Mouse (Mus musculus): ENCODE data around the gene Thap3. TPM values are rescaled to one million over a fixed set of nuclear protein-coding genes. Genes with fewer than 3 reads are reported as not detected.

The Thap3 gene
- polyA plus RNA-seq, 1 experiment from 2014 or later: 42.4 TPM

DNA sequence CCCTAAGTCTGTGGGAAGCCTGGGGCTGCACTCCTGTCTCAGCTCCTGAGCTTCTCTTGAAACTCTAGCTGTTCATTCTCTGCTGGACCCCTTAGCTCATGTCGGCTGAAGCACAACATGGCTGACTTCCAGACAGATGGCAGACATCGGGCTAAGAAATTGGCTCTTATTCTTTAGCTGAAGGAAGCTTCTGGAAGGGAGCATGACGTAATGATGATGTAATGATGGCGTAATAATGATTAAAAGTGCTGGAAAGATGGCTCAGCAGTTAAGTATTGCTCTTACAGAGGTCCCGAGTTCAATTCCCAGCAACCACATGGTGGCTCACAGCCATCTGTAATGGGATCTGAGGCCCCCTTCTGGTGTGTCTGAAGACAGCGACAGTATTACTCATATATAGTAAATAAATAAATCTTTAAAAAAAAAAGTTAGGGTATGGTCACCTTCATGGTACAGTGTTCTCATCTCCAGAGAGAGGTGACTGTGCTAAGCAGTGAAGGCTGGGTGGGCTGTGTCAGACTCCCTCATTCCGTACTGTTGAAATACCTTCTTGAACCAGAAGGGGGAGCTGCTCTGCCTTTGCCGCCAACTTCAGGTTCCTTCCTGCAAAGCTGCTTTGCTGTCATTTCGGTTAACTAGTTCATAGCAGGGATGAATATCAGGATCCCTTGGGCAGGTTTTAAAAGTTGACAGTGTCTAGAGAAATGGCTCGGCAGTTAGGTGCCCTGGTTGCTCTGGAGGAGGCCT lies 16.4 kb downstream of the Thap3 start:
- no peak overlapping the region for H3K9ac ChIP-seq (replicated peaks; ENCODE audit: low read length)
- H3K36me3 ChIP-seq (ENCODE audit: insufficient read depth, low read length): peaks cover 37% of the 10 kb centered on the region
- 62% methylated on average over 10 of the region's 10 CpGs for WGBS
- H3K27me3 ChIP-seq (ENCODE audit: insufficient read depth, low read length): no peaks in the 10 kb centered on the region
- peaks cover 18% of the 10 kb centered on the region for H3K4me1 ChIP-seq (ENCODE audit: insufficient read depth, low read length)
- ATAC-seq (ENCODE audit: low FRiP score, low TSS enrichment): no peak
- H3K4me2 ChIP-seq (replicated peaks; ENCODE audit: low read depth, low read length): no peak overlapping the region
- H3K4me3 ChIP-seq (ENCODE audit: low read length): no peak overlapping the region
- no peaks in the 10 kb centered on the region for H3K9me3 ChIP-seq (ENCODE audit: low read length)
- H3K27ac ChIP-seq (ENCODE audit: low read length): no peak overlapping the region

DNA sequence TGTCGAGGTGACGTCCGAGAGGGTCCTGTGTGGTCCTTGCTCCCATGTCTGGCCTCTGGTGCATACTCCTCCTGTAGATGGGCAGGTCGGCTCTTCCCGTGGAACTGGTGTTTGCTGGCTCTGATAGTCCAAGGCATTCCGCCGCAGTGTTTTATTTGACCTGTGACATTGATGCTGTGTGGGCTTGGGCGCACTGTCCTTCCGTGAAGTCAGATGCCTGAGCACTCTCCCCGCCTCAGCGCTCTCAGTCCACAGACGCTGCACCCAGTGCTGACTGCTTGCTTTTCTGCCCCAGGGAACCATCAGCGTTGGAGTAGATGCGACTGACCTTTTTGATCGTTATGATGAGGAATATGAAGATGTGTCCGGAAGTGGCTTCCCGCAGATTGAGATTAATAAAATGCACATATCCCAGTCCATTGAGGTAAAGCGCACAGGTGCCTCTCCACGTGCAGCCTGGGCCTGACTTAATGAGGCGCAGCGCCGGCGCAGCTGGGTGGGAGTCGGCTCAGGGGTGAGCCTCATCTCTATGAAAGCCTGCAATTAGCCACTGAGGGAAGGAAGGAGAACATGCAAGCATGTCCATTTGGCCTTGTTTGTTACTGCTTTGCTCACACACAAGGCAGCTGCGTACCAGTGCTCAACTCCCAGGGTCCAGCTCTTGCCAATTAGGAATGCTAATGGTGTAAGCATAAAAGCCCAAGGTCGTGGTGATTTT lies 20.4 kb downstream of the Thap3 start:
- peak overlapping the region; percentile 78 for H3K27ac ChIP-seq (ENCODE audit: low read length)
- H3K36me3 ChIP-seq (ENCODE audit: insufficient read depth, low read length): peaks cover 33% of the 10 kb centered on the region
- WGBS: 49% methylated on average over 26 of the region's 26 CpGs
- no peak overlapping the region for H3K4me3 ChIP-seq (ENCODE audit: low read length)
- H3K4me2 ChIP-seq (replicated peaks; ENCODE audit: low read depth, low read length): peak overlapping the region; percentile 12; the same call in 1 of the 2 replicates
- H3K9me3 ChIP-seq (ENCODE audit: low read length): no peaks in the 10 kb centered on the region
- no peaks in the 10 kb centered on the region for H3K27me3 ChIP-seq (ENCODE audit: insufficient read depth, low read length)
- H3K9ac ChIP-seq (replicated peaks; ENCODE audit: low read length): peak overlapping the region; percentile 31; the same call in 1 of the 2 replicates
- peaks cover 18% of the 10 kb centered on the region for H3K4me1 ChIP-seq (ENCODE audit: insufficient read depth, low read length)
- peak; percentile 69; the same call in 1 of the 2 replicates for ATAC-seq (ENCODE audit: low FRiP score, low TSS enrichment)

DNA sequence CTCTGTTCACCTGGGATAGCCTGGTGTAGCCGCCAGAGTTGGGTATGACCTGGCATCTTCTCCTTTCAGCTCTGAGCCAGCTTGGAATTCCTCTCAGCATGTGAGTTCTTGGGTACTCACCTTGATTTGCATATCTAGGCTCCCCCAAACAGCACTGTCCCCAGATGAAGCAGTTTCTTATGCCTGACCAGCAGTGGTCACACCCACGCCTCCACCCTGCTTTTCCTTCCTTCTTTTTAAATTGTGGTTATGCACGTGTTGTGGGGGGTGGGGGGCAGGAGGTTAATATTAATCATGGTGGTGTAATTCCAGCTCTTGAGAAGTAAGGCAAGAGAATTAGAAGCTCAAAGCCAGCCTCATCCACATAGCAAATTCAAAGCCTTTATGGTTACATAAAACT lies 26.0 kb downstream of the Thap3 start:
- Histone ChIP-seq H3K4me2 (replicated peaks; ENCODE audit: low read depth, low read length) (no peak overlapping the region), H3K4me3 (ENCODE audit: low read length) (no peak overlapping the region), H3K36me3 (ENCODE audit: insufficient read depth, low read length) (peaks cover 35% of the 10 kb centered on the region), H3K9ac (replicated peaks; ENCODE audit: low read length) (no peak overlapping the region), H3K4me1 (ENCODE audit: insufficient read depth, low read length) (peaks cover 2% of the 10 kb centered on the region), H3K27me3 (ENCODE audit: insufficient read depth, low read length) (no peaks in the 10 kb centered on the region), H3K27ac (ENCODE audit: low read length) (no peak overlapping the region), H3K9me3 (ENCODE audit: low read length) (no peaks in the 10 kb centered on the region)
- 67% methylated on average over 3 of the region's 3 CpGs for WGBS
- ATAC-seq (ENCODE audit: low FRiP score, low TSS enrichment): no peak

DNA sequence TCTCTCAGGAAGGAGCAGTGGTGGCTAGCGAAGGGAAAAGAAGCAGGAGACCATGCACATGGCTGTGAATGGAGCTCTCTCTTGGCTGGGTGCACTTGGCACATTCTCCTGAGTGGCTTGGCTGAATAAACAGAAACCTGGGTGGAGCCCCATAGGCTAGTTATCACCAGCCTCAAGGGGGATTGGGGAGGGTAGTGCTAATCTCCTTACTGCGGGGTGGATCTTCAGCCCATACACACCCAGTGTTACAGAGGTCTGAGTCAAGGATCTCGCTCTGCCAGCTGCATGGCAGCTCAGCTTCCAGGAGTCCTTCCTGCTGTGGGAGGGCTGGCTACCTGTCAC lies 28.3 kb downstream of the Thap3 start:
- no peak overlapping the region for H3K9ac ChIP-seq (replicated peaks; ENCODE audit: low read length)
- H3K4me2 ChIP-seq (replicated peaks; ENCODE audit: low read depth, low read length): no peak overlapping the region
- no peaks in the 10 kb centered on the region for H3K9me3 ChIP-seq (ENCODE audit: low read length)
- H3K36me3 ChIP-seq (ENCODE audit: insufficient read depth, low read length): peaks cover 42% of the 10 kb centered on the region
- H3K4me1 ChIP-seq (ENCODE audit: insufficient read depth, low read length): no peaks in the 10 kb centered on the region
- H3K27me3 ChIP-seq (ENCODE audit: insufficient read depth, low read length): no peaks in the 10 kb centered on the region
- no peak overlapping the region for H3K27ac ChIP-seq (ENCODE audit: low read length)
- WGBS: 93% methylated on average over 3 of the region's 3 CpGs
- H3K4me3 ChIP-seq (ENCODE audit: low read length): no peak overlapping the region
- peak; percentile 27; the same call in 1 of the 2 replicates for ATAC-seq (ENCODE audit: low FRiP score, low TSS enrichment)

DNA sequence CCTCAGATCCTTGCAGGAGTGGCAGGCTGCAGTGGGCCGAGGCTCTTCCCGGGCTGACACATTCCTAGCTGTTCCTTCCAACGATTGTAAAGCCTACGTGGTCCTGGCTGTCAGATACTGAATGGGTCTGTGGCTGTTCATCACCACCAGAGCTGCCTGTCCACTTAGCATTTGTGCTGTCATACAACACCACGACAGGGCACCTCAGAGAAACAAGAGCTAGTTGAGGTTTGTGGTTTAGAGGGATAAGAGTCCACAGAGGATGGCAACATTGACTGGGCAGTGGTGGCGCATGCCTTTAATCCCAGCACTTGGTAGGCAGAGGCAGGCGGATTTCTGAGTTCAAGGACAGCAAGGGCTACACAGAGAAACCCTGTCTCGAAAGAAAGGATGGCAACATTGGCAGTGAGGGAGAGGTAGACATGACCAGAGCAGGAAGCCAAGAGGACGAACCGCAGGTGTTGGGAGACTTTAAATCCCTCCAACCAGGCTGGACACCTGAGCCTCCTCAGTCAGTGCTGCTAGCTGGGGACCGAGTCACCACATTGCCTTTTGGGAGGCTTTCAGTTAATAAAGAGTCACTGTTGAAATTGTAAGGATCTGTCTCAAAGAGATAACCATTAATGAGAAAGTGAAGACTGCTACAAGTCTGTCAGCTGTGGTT lies 28.8 kb downstream of the Thap3 start:
- 90% methylated on average over 11 of the region's 11 CpGs for WGBS
- H3K9ac ChIP-seq (replicated peaks; ENCODE audit: low read length): no peak overlapping the region

DNA sequence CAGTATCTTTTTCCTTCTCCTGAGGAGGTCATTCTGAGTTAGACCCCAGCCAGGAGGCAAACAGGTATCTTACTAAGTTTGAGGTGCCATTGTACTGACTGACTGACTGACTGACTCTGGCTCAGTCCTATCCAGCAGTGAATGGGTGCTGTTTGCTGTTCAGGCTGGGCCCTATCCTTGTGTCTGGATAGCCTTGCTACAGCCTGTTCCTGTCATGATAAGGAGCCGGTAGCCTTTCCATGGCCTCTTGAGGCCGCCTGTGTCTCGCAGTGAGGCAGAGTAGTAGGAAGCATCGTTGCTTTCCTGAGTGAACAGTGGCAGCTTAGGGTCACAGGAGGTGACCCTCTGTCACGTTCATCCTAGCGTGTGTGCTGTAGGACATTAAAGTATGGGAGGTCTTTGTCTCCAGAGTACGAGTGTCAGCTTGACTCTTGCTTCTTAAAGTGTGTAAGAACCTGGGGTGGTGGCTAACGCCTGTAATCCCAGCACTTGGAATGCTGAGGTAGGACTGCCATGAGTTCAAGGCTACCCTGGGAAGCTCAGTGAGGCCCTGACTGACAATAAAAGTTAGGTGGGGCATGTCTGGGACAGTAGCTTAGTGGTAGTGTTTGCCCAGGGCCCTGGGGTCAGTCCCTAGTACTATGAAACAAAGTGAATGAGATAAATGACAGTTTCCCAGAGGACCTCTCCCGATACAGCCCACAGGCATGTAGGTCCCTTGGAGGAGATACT lies 31.0 kb downstream of the Thap3 start:
- Histone ChIP-seq H3K4me2 (replicated peaks; ENCODE audit: low read depth, low read length) (no peak overlapping the region), H3K27me3 (ENCODE audit: insufficient read depth, low read length) (no peaks in the 10 kb centered on the region), H3K27ac (ENCODE audit: low read length) (no peak overlapping the region), H3K9ac (replicated peaks; ENCODE audit: low read length) (no peak overlapping the region), H3K4me3 (ENCODE audit: low read length) (no peak overlapping the region), H3K36me3 (ENCODE audit: insufficient read depth, low read length) (peaks cover 39% of the 10 kb centered on the region), H3K4me1 (ENCODE audit: insufficient read depth, low read length) (no peaks in the 10 kb centered on the region), H3K9me3 (ENCODE audit: low read length) (no peaks in the 10 kb centered on the region)
- WGBS: 56% methylated on average over 9 of the region's 9 CpGs
- no peak for ATAC-seq (ENCODE audit: low FRiP score, low TSS enrichment)

More for the DNA sequence above, 28.8 kb downstream of the Thap3 start:
- H3K27me3 ChIP-seq (ENCODE audit: insufficient read depth, low read length): no peaks in the 10 kb centered on the region
- no peak overlapping the region for H3K4me3 ChIP-seq (ENCODE audit: low read length)
- no peak overlapping the region for H3K4me2 ChIP-seq (replicated peaks; ENCODE audit: low read depth, low read length)
- H3K9me3 ChIP-seq (ENCODE audit: low read length): no peaks in the 10 kb centered on the region
- H3K27ac ChIP-seq (ENCODE audit: low read length): no peak overlapping the region
- ATAC-seq (ENCODE audit: low FRiP score, low TSS enrichment): no peak
- H3K36me3 ChIP-seq (ENCODE audit: insufficient read depth, low read length): peaks cover 41% of the 10 kb centered on the region
- H3K4me1 ChIP-seq (ENCODE audit: insufficient read depth, low read length): no peaks in the 10 kb centered on the region

DNA sequence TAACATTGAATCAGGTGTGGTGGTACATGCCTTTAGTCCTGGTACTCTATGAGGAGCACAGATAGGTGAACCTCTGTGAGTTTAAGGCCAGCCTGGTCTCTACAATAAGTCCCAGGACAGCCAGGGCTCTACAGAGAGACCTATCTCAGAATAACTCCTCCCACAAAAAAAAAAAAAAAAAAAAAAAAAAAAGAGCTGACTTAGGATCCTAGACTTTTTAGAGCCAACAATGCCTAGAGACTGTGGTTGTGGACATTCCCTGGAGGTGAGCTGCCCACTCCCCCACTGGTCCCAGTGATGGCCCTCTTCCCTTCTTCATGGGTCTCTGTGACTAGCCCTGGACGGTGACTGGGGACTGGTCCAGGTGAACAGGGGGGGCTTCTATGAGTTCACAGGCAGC lies 33.0 kb downstream of the Thap3 start:
- Histone ChIP-seq H3K9ac (replicated peaks; ENCODE audit: low read length) (no peak overlapping the region), H3K36me3 (ENCODE audit: insufficient read depth, low read length) (peaks cover 47% of the 10 kb centered on the region), H3K27ac (ENCODE audit: low read length) (no peak overlapping the region), H3K27me3 (ENCODE audit: insufficient read depth, low read length) (no peaks in the 10 kb centered on the region), H3K4me3 (ENCODE audit: low read length) (no peak overlapping the region), H3K9me3 (ENCODE audit: low read length) (no peaks in the 10 kb centered on the region), H3K4me2 (replicated peaks; ENCODE audit: low read depth, low read length) (no peak overlapping the region), H3K4me1 (ENCODE audit: insufficient read depth, low read length) (no peaks in the 10 kb centered on the region)
- ATAC-seq (ENCODE audit: low FRiP score, low TSS enrichment): no peak
- WGBS: 100% methylated on average over 1 of the region's 1 CpGs

DNA sequence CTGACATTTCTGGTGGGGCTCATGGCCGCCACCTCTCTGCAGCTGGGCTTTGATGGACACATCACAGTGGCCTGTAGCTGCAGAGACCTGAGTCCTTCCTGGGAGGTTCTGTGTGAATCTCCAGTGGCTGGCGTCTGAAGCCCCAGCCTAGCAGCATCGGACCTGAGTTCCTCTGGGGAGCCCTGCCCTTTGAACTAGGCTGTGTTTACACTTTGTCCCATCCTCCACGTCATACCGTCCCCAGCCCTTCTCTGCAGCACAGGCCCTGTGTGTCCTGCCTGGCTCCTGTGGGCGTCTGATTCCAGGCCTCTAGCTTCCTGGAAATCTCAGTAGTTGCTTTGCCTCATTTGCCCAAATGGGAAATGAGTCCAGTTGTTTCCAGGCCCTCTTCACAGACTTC lies 35.6 kb downstream of the Thap3 start:
- 79% methylated on average over 6 of the region's 6 CpGs for WGBS
- Histone ChIP-seq H3K9me3 (ENCODE audit: low read length) (no peaks in the 10 kb centered on the region), H3K36me3 (ENCODE audit: insufficient read depth, low read length) (peaks cover 34% of the 10 kb centered on the region)

DNA sequence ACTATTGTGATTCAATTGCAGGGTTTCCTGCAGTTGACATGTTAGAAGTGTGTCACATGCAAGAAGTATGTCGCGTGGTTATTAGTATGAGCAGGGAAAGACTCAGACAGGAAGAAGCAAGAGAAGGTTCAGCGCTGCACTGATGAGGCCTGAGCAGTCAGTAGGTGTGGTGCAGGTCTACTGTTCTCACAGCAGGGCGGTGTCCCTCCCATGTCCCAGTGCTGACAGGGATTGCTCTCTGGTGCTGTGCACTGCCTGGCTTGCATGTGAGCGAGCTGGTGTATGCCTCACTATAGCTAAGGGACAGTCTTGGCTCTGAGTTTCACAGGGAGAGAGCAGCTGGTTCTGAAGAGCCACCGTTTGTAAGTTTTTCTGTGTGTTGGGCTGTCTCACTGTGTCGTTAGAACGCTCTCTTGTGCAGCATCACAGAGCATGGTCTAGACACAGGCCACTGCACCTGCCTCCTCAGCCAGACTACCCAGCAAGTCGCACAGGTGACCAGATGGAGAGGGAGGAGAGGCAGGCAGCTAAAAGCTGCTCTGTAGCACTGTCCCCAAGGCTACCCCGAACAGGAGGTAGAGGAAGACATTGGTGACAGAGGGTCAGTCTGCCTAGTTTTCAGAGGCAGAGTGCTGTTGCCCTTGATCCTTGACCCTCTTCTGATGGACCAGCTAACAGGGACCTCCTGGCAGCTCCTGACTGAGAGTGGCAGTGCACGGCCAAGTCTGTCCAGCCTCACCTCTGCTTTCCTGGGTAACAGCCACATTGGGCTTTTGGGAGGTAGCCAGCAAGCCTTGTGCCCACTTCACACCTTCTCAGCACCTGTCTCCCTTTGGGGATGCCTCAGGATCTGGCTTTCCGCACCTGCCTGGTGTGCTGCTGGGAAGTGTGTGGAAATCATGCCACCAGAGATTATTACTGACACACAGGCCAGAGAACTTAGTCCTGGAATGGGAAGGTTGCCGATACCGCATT lies 40.0 kb downstream of the Thap3 start:
- Histone ChIP-seq H3K4me3 (ENCODE audit: low read length) (no peak overlapping the region), H3K9me3 (ENCODE audit: low read length) (no peaks in the 10 kb centered on the region), H3K27me3 (ENCODE audit: insufficient read depth, low read length) (no peaks in the 10 kb centered on the region), H3K4me2 (replicated peaks; ENCODE audit: low read depth, low read length) (no peak overlapping the region), H3K27ac (ENCODE audit: low read length) (no peak overlapping the region), H3K36me3 (ENCODE audit: insufficient read depth, low read length) (peaks cover 18% of the 10 kb centered on the region), H3K9ac (replicated peaks; ENCODE audit: low read length) (no peak overlapping the region), H3K4me1 (ENCODE audit: insufficient read depth, low read length) (no peaks in the 10 kb centered on the region)
- 85% methylated on average over 14 of the region's 14 CpGs for WGBS
- ATAC-seq (ENCODE audit: low FRiP score, low TSS enrichment): no peak

More for the DNA sequence above, 35.6 kb downstream of the Thap3 start:
- H3K9ac ChIP-seq (replicated peaks; ENCODE audit: low read length): no peak overlapping the region
- H3K27ac ChIP-seq (ENCODE audit: low read length): no peak overlapping the region
- H3K27me3 ChIP-seq (ENCODE audit: insufficient read depth, low read length): no peaks in the 10 kb centered on the region
- no peaks in the 10 kb centered on the region for H3K4me1 ChIP-seq (ENCODE audit: insufficient read depth, low read length)
- H3K4me3 ChIP-seq (ENCODE audit: low read length): no peak overlapping the region
- no peak overlapping the region for H3K4me2 ChIP-seq (replicated peaks; ENCODE audit: low read depth, low read length)
- ATAC-seq (ENCODE audit: low FRiP score, low TSS enrichment): no peak

Data from kidney, embryonic 16.5 days (tissue).